8 mouse cellular contexts compared by ENCODE assay signal in the genomic region with DNA sequence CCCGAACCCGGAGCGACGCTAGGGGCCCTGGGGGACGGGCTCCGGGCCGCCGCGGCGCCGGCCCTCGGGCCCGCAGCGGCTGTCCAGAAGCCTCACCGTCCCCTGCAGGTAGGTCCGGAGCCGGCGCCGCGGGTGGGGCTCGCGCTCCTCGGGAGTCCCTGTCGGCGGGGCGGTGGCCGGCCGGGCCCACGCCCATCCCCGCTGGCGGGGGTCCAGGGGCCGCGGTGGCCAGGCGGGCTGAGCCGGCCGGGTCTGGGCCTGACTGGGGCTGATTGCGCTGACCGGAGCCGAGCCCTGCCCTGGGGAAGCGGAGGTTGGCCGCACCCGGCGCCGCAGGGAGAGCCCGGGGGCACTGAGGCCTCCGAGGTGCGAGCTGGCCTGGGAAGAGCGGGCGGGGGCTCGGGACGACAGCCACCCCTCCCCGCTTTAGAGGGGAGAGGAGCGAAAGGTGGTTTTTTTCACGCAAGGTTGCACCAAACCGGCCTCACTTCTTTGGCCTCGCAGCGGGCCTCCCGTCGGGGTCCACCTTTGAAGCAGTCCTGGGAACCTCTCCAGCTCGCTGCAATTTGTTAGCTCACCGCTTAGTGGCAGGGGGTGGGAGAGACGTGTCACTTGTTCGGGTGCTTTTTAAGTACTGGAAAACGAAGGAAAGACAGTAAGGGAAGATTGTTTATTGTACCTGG. TPM values are rescaled to one million over a fixed set of nuclear protein-coding genes. Genes with fewer than 3 reads are reported as not detected.
DNase-seq lines count a peak whose midpoint lies in the region; ATAC-seq lines count a peak whose summit lies in the region.

No protein-coding gene starts in this region.

- peak overlapping the region; percentile 99 for H3K9ac ChIP-seq in heart, embryonic 15.5 days
- peak overlapping the region; percentile 98 for H3K9ac ChIP-seq in liver, embryonic 15.5 days
- H3K9ac ChIP-seq in neural tube, embryonic 11.5 days (ENCODE audit: low read length), result peak overlapping the region; percentile 99
- H3K9ac ChIP-seq in stomach, embryonic 16.5 days (ENCODE audit: low read length), result peak overlapping the region; percentile 100

- peak overlapping the region; percentile 80 for H3K4me2 ChIP-seq in heart, embryonic 15.5 days
- H3K4me2 ChIP-seq in liver, embryonic 15.5 days, result peak overlapping the region; percentile 78
- H3K4me2 ChIP-seq in neural tube, embryonic 11.5 days (ENCODE audit: low read depth), result peak overlapping the region; percentile 75
- peak overlapping the region; percentile 91 for H3K4me2 ChIP-seq in stomach, embryonic 16.5 days (ENCODE audit: low read depth, low read length)

- under 1% methylated on average over 64 of the region's 64 CpGs for WGBS in forebrain, embryonic 10.5 days
- WGBS in heart, embryonic 15.5 days, result under 1% methylated on average over 62 of the region's 64 CpGs
- under 1% methylated on average over 63 of the region's 64 CpGs for WGBS in liver, embryonic 15.5 days (ENCODE audit: insufficient replicate concordance)
- WGBS in neural tube, embryonic 11.5 days, result under 1% methylated on average over 44 of the region's 64 CpGs
- WGBS in stomach, embryonic 16.5 days, result under 1% methylated on average over 64 of the region's 64 CpGs

- no peaks in the 10 kb centered on the region for H3K27me3 ChIP-seq in forebrain, embryonic 10.5 days (ENCODE audit: poor library complexity, severe bottlenecking)
- H3K27me3 ChIP-seq in heart, embryonic 15.5 days, result no peaks in the 10 kb centered on the region
- no peaks in the 10 kb centered on the region for H3K27me3 ChIP-seq in liver, embryonic 15.5 days
- no peaks in the 10 kb centered on the region for H3K27me3 ChIP-seq in neural tube, embryonic 11.5 days (ENCODE audit: control insufficient read depth, insufficient read depth, low read length)
- H3K27me3 ChIP-seq in stomach, embryonic 16.5 days (ENCODE audit: control insufficient read depth, insufficient read depth, low read length), result no peaks in the 10 kb centered on the region

- DNase-seq in CD8-positive naive resting alpha-beta T cell, adult 2 months (ENCODE audit: low read depth in 2 of 2, low spot score in 2 of 2), result peak; percentile 42 to 50
- peak; percentile 55 for DNase-seq in c-Kit-positive CD71-positive TER-119-negative erythroid progenitor cells, embryonic 14.5 days (ENCODE audit: low read depth)
- DNase-seq in forebrain, embryonic 10.5 days (ENCODE audit: extremely low spot score, low spot score), result peak; percentile 70
- peak; percentile 85 for DNase-seq in kidney, postnatal 14 days
- peak; percentile 70 for DNase-seq in neural tube, embryonic 11.5 days (ENCODE audit: low spot score)

- peaks cover 41% of the 10 kb centered on the region for H3K36me3 ChIP-seq in forebrain, embryonic 10.5 days (replicated peaks)
- H3K36me3 ChIP-seq in heart, embryonic 15.5 days, result peaks cover 19% of the 10 kb centered on the region; the same call in 1 of the 2 replicates
- peaks cover 31% of the 10 kb centered on the region for H3K36me3 ChIP-seq in liver, embryonic 15.5 days (replicated peaks)
- peaks cover 2% of the 10 kb centered on the region; the same call in 1 of the 2 replicates for H3K36me3 ChIP-seq in neural tube, embryonic 11.5 days (ENCODE audit: control insufficient read depth, insufficient read depth, low read length)
- H3K36me3 ChIP-seq in stomach, embryonic 16.5 days (ENCODE audit: control insufficient read depth, insufficient read depth, low read length), result peaks cover 20% of the 10 kb centered on the region

- peak; percentile 88 for ATAC-seq in heart, embryonic 15.5 days (replicated peaks; ENCODE audit: insufficient number of reproducible peaks, insufficient read depth, low FRiP score, low read depth)
- peak; percentile 82 for ATAC-seq in liver, embryonic 15.5 days (ENCODE audit: insufficient read depth)
- peak; percentile 84 for ATAC-seq in neural tube, embryonic 11.5 days (ENCODE audit: insufficient read depth, low FRiP score, low TSS enrichment)
- peak; percentile 90 for ATAC-seq in stomach, embryonic 16.5 days (ENCODE audit: insufficient read depth, low FRiP score)

- no peaks in the 10 kb centered on the region for H3K9me3 ChIP-seq in forebrain, embryonic 10.5 days
- H3K9me3 ChIP-seq in heart, embryonic 15.5 days (replicated peaks), result no peaks in the 10 kb centered on the region
- no peaks in the 10 kb centered on the region for H3K9me3 ChIP-seq in liver, embryonic 15.5 days (replicated peaks)
- no peaks in the 10 kb centered on the region for H3K9me3 ChIP-seq in neural tube, embryonic 11.5 days (ENCODE audit: control insufficient read depth, low read length)
- H3K9me3 ChIP-seq in stomach, embryonic 16.5 days (replicated peaks; ENCODE audit: control insufficient read depth, low read length), result no peaks in the 10 kb centered on the region

- peak overlapping the region; percentile 99 for H3K4me3 ChIP-seq in forebrain, embryonic 10.5 days
- peak overlapping the region; percentile 94 for H3K4me3 ChIP-seq in heart, embryonic 15.5 days
- peak overlapping the region; percentile 94 for H3K4me3 ChIP-seq in liver, embryonic 15.5 days (replicated peaks)
- H3K4me3 ChIP-seq in neural tube, embryonic 11.5 days (ENCODE audit: low read depth, low read length), result peak overlapping the region; percentile 98
- peak overlapping the region; percentile 93 for H3K4me3 ChIP-seq in stomach, embryonic 16.5 days (replicated peaks; ENCODE audit: low read length)

- peak overlapping the region; percentile 99 for H3K27ac ChIP-seq in forebrain, embryonic 10.5 days
- H3K27ac ChIP-seq in heart, embryonic 15.5 days, result peak overlapping the region; percentile 99
- H3K27ac ChIP-seq in liver, embryonic 15.5 days (replicated peaks), result peak overlapping the region; percentile 92
- peak overlapping the region; percentile 93 for H3K27ac ChIP-seq in neural tube, embryonic 11.5 days (ENCODE audit: low read depth, low read length)
- peak overlapping the region; percentile 98 for H3K27ac ChIP-seq in stomach, embryonic 16.5 days (ENCODE audit: low read length)

- H3K4me1 ChIP-seq in forebrain, embryonic 10.5 days, result peaks cover 34% of the 10 kb centered on the region
- peaks cover 34% of the 10 kb centered on the region for H3K4me1 ChIP-seq in heart, embryonic 15.5 days (replicated peaks)
- H3K4me1 ChIP-seq in liver, embryonic 15.5 days (replicated peaks), result peaks cover 38% of the 10 kb centered on the region
- H3K4me1 ChIP-seq in neural tube, embryonic 11.5 days (ENCODE audit: control insufficient read depth, insufficient read depth, low read length), result peaks cover 11% of the 10 kb centered on the region
- H3K4me1 ChIP-seq in stomach, embryonic 16.5 days (ENCODE audit: control insufficient read depth, insufficient read depth, low read length), result peaks cover 23% of the 10 kb centered on the region

RNA-seq across cellular contexts. Expression of a gene that starts 0.5 kb away (rescaled TPM):
- 7.7 and 8.0 TPM in 2 replicates for polyA plus RNA-seq in forebrain, embryonic 10.5 days (2016; fragmentation: Nextera tagmentation; extraction: Ambion mirVana)
- 2.9 and 4.2 TPM in 2 replicates for polyA plus RNA-seq in heart, embryonic 15.5 days (2015; fragmentation: Nextera tagmentation; extraction: Ambion mirVana)
- polyA plus RNA-seq in liver, embryonic 15.5 days (2015; fragmentation: Nextera tagmentation; extraction: Ambion mirVana), result 2.3 and 2.5 TPM in 2 replicates
- polyA plus RNA-seq in neural tube, embryonic 11.5 days (2014; fragmentation: Nextera tagmentation; extraction: Ambion mirVana), result 14.2 and 16.8 TPM in 2 replicates
- polyA plus RNA-seq in stomach, embryonic 16.5 days (2015; fragmentation: Nextera tagmentation; extraction: Ambion mirVana), result 9.4 TPM in 2 replicates

RNA-seq across cellular contexts. Expression of a gene that starts 0.5 kb away (rescaled TPM):
- polyA plus RNA-seq in forebrain, embryonic 10.5 days (2016; fragmentation: Nextera tagmentation; extraction: Ambion mirVana), result 125 and 134 TPM in 2 replicates
- 122 and 124 TPM in 2 replicates for polyA plus RNA-seq in heart, embryonic 15.5 days (2015; fragmentation: Nextera tagmentation; extraction: Ambion mirVana)
- 91.2 and 95.5 TPM in 2 replicates for polyA plus RNA-seq in liver, embryonic 15.5 days (2015; fragmentation: Nextera tagmentation; extraction: Ambion mirVana)
- polyA plus RNA-seq in neural tube, embryonic 11.5 days (2014; fragmentation: Nextera tagmentation; extraction: Ambion mirVana), result 145 TPM in 2 replicates
- 105 and 110 TPM in 2 replicates for polyA plus RNA-seq in stomach, embryonic 16.5 days (2015; fragmentation: Nextera tagmentation; extraction: Ambion mirVana)

RNA-seq across cellular contexts. Expression of a gene that starts 14.2 kb away (rescaled TPM):
- 93.1 and 93.6 TPM in 2 replicates for polyA plus RNA-seq in forebrain, embryonic 10.5 days (2016; fragmentation: Nextera tagmentation; extraction: Ambion mirVana)
- 26.8 and 31.3 TPM in 2 replicates for polyA plus RNA-seq in heart, embryonic 15.5 days (2015; fragmentation: Nextera tagmentation; extraction: Ambion mirVana)
- polyA plus RNA-seq in liver, embryonic 15.5 days (2015; fragmentation: Nextera tagmentation; extraction: Ambion mirVana), result 21.2 and 23.8 TPM in 2 replicates
- 57.3 and 66.2 TPM in 2 replicates for polyA plus RNA-seq in neural tube, embryonic 11.5 days (2014; fragmentation: Nextera tagmentation; extraction: Ambion mirVana)
- polyA plus RNA-seq in stomach, embryonic 16.5 days (2015; fragmentation: Nextera tagmentation; extraction: Ambion mirVana), result 34.2 and 34.5 TPM in 2 replicates

RNA-seq across cellular contexts. Expression of a gene that starts 44.3 kb away (rescaled TPM):
- polyA plus RNA-seq in forebrain, embryonic 10.5 days (2016; fragmentation: Nextera tagmentation; extraction: Ambion mirVana), result 69.1 and 71.3 TPM in 2 replicates
- 30.3 and 32.8 TPM in 2 replicates for polyA plus RNA-seq in heart, embryonic 15.5 days (2015; fragmentation: Nextera tagmentation; extraction: Ambion mirVana)
- polyA plus RNA-seq in liver, embryonic 15.5 days (2015; fragmentation: Nextera tagmentation; extraction: Ambion mirVana), result 28.6 and 29.6 TPM in 2 replicates
- 67.3 and 68.2 TPM in 2 replicates for polyA plus RNA-seq in neural tube, embryonic 11.5 days (2014; fragmentation: Nextera tagmentation; extraction: Ambion mirVana)
- polyA plus RNA-seq in stomach, embryonic 16.5 days (2015; fragmentation: Nextera tagmentation; extraction: Ambion mirVana), result 57.3 and 57.7 TPM in 2 replicates

Comparison
In these comparisons a context has a peak if more than half of its experiments do, and no peak if none do; other contexts are left out.
1. Peak in every context shown above with its lines: DNase-seq, ATAC-seq, H3K4me3 ChIP-seq and H3K27ac ChIP-seq.